Mouse (Mus musculus) testis, adult 2 months (tissue): ENCODE data around the gene Ryk.

Source experiments
- CTCF ChIP-seq: fragments of 200-500 bp; IDR thresholded peaks from 2 replicates; pipeline ENCODE4 v1.5.1; 2012; ENCODE audit warnings: low read depth, mild to moderate bottlenecking, inconsistent platforms, low read length, moderate library complexity; ENCODE audit not compliant: control insufficient read depth, insufficient read depth, insufficient replicate concordance
- POLR2A ChIP-seq: fragments of 200-500 bp; IDR thresholded peaks from 2 replicates; pipeline ENCODE4 v1.6.1; 2012; ENCODE audit warnings: low read depth, mild to moderate bottlenecking, inconsistent platforms, low read length, moderate library complexity; ENCODE audit not compliant: control insufficient read depth

- TF ChIP-seq CTCF = no peak
- TF ChIP-seq POLR2A = no peak
Observed at GRCm38 (mm10) chr9:102906781-102907180, 72.1 kb downstream of the Ryk start.
